Mouse (Mus musculus): ENCODE data around the gene Ptpn4.

Gene Ptpn4

GRCm38 (mm10) chr1:119804586-119804985, 32.8 kb downstream of the Ptpn4 start:
- DNase-seq = no peak

GRCm38 (mm10) chr1:119795174-119795573, 42.2 kb downstream of the Ptpn4 start:
- no peak for DNase-seq

GRCm38 (mm10) chr1:119794342-119794741, 43.1 kb downstream of the Ptpn4 start:
- no peak for DNase-seq

GRCm38 (mm10) chr1:119790616-119791015, 46.8 kb downstream of the Ptpn4 start:
- DNase-seq = no peak

- no peak for DNase-seq
Measured at GRCm38 (mm10) chr1:119775915-119776314, 61.5 kb downstream of the Ptpn4 start.

- no peak for DNase-seq
Measured at GRCm38 (mm10) chr1:119735692-119736091, 101.7 kb downstream of the Ptpn4 start.

- DNase-seq = no peak
Measured at GRCm38 (mm10) chr1:119734801-119735200, 102.6 kb downstream of the Ptpn4 start.

GRCm38 (mm10) chr1:119731166-119731565, 106.2 kb downstream of the Ptpn4 start:
- no peak for DNase-seq

- DNase-seq = no peak
Measured at GRCm38 (mm10) chr1:119713017-119713416, 124.4 kb downstream of the Ptpn4 start.

GRCm38 (mm10) chr1:119706471-119707217, 130.8 kb downstream of the Ptpn4 start:
- no peak for DNase-seq

GRCm38 (mm10) chr1:119696860-119697259, 140.6 kb downstream of the Ptpn4 start:
- DNase-seq = no peak

GRCm38 (mm10) chr1:119685773-119686558, 151.4 kb downstream of the Ptpn4 start:
- DNase-seq = no peak

- no peak for DNase-seq
Measured at GRCm38 (mm10) chr1:119681663-119682213, 155.7 kb downstream of the Ptpn4 start.

GRCm38 (mm10) chr1:119674984-119675383, 162.4 kb downstream of the Ptpn4 start:
- DNase-seq = peak; percentile 24

GRCm38 (mm10) chr1:119666904-119667303, 170.5 kb downstream of the Ptpn4 start:
- DNase-seq = no peak

GRCm38 (mm10) chr1:119654307-119654706, 183.1 kb downstream of the Ptpn4 start:
- no peak for DNase-seq

- no peak for DNase-seq
Measured at GRCm38 (mm10) chr1:119650386-119650785, 187.0 kb downstream of the Ptpn4 start.

- no peak for DNase-seq
Measured at GRCm38 (mm10) chr1:119649627-119650026, 187.8 kb downstream of the Ptpn4 start.

- DNase-seq = peak; percentile 80 to 83
Measured at GRCm38 (mm10) chr1:119648205-119649111, 189.0 kb downstream of the Ptpn4 start, which contains the start of gene Epb41l5. Gene Epb41l5 (minus strand): TSS chr1:119649000.

GRCm38 (mm10) chr1:119646356-119646755, 191.1 kb downstream of the Ptpn4 start:
- DNase-seq = no peak

- DNase-seq = no peak
Measured at GRCm38 (mm10) chr1:119642367-119642766, 195.0 kb downstream of the Ptpn4 start.

- DNase-seq = no peak
Measured at GRCm38 (mm10) chr1:119641090-119641812, 196.2 kb downstream of the Ptpn4 start.

Data from B cell, adult 2 months (primary cell).